Mouse (Mus musculus) CD4-positive, CD25-positive, alpha-beta regulatory T cell, adult 2 months (primary cell): Measurements from ENCODE around the gene Gadd45g.
A peak's percentile ranks its signal among the peaks of the same experiment; 100 is the strongest.

ENCODE experiments used
- DNase-seq: peaks from one replicate; pipeline ENCODE4 v3.0.0-alpha.2; 2012; ENCODE audit warnings: low read depth, low spot score

Gadd45g gene

DNA sequence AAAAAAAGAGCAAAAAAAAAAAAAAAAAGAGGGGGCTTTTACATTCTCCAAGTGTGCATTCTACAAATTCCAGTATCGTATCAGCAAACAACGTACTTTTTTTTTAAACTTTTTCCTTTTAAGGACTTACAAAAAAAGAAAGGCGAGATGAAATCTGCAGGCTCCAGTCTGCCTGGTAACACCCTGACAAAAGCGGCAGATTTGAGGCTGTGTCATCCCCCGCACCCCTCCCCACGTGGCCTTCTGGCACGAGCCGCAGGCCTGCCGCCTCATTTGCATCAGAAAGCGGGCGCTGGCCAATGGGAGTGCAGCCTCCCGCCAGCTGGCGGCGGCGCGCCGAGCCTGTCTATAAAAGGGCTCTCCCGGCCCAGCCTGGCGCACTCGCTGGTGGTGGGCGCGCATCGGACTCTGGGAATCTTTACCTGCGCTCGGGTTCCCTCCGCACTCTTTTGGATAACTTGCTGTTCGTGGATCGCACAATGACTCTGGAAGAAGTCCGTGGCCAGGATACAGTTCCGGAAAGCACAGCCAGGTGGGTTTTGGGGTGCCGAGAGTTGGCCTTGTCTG lies at the start of gene Gadd45g:
Gene Gadd45g, plus strand, starts transcription at position 378 of the 567 bp plus-strand sequence.
- peak; percentile 97 for DNase-seq

DNA sequence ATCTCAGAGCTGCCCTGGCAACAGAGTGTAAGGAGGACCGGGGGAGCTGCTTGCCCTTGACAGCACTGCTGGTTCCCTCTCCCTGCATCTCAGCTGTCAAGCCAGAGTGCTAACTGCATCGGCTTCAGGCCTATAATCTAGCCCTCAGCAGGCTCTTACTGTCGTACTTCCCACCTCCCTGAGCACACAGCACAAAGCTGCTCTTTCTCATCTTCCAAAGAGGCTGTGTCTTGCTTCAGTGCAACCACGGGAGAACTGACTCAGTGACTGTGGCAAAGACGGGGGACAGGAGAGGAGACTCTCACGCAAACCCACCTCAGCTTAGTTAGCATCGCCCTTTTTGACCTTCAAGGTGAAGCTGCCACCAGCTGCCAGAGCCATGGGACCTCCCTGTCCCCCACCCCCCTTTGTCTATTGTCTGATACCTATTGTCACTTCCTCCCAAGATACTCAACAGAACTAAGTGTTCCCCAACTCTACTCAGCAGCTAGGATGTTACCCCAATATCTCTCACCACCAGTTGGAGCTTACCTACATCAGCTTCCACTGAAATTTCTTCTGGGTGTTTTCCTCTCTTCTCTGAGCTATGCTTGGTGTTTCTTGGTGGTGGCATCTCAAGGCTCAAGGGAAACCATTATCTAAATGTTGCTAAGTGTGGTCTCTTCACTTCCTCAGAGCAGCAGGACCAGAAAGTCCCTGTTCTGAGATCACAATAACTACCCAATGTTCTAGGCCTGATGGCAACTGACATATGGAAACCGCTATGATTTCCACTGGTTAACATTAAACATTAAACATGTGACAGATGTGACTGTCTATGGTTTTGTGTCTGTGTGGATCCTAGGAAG lies 48.4 kb upstream of the Gadd45g start:
- DNase-seq: peak; percentile 75

DNA sequence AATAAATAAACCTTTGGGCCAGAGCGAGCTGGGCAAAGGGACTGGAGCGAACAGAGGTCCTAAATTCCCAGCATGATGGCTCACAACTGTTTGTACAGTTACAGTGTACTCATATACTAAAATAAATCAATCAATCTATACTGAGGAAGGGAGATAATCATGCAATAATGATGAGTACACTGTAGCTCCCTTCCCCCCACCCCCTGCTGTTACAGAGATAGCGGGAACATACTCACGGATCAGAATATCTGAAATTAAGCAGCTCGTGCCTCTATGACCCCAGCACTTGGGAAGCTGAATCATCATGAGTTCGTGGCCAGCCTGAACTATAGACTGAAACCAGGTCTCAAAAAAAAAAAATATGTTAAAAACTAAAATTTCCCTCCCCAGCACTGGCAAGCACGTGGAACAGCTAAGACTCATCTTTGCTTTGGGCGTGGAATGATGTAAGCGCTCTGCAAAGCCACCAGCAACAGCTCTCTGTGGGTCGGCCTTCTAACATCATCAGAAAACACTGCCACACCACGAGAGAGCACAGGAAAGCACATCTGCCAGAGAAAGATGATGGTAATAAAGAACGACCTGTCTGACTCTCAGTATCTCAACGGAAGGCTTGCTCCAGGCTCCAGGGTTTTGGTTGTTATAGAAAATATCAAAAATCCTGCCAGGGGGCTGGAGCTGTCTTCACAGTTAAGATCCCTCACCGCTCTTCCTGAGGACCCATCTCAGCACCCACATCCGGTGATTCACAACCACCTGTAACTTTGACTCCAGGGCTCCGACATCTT lies 46.5 kb upstream of the Gadd45g start:
- peak; percentile 75 for DNase-seq

DNA sequence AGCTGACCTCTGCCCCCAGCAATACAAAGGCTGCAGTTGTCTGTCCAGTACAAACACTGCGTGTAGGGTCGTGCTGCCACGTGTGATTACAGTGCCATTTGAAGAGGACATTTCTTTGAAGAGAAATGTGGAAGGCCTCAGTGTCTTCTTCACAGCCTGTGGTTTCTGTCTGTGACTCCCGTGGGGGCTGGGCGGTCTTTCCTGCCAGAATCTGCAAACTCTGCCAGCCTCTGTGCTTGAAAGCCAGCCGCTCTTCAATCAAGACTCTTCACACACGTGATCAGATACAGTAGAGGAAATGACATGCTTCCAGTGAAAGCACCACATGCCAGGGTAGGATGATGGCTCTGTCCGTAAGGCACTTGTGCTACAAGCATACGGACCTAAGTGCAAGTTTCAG lies 45.6 kb upstream of the Gadd45g start:
- DNase-seq: peak; percentile 92

DNA sequence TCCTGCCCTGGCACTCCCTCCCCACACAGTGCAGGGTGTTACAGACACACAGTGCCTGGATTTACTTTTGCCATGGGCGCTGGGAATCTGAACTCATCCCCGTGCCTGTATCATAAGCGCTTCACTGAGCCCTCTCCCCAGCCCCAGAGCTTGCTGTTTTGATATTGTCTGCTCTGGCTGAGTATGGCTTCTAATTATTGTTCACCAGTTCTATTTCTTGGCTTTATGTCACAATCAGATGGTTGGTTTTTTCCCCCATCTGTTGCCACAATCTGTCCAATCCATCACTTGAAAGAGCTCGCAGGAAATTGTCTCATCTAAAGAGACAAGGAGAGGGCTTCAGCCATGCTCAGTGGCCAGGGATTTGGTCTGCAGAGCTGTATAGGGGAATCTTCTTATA lies 40.8 kb upstream of the Gadd45g start:
- DNase-seq: no peak

DNA sequence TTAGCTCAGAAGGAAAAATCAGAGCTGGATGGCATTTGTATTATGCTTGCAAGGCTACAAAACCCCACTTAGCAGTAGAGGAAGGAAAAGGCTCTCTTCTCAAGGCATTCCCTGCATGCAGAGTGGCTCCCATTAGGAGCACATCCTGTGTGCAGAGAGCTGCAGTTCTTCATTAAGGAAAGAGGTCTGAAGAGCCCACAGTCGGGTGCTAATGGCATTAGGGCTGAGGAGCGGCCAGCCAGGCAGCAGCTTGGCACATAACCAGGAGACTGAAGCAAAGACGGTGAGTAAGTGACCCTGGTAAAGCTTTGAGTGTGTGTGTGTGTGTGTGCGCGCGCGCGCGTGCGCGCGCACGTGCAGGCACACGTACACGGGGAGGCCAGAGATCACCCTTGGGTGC lies 40.3 kb upstream of the Gadd45g start:
- no peak for DNase-seq

DNA sequence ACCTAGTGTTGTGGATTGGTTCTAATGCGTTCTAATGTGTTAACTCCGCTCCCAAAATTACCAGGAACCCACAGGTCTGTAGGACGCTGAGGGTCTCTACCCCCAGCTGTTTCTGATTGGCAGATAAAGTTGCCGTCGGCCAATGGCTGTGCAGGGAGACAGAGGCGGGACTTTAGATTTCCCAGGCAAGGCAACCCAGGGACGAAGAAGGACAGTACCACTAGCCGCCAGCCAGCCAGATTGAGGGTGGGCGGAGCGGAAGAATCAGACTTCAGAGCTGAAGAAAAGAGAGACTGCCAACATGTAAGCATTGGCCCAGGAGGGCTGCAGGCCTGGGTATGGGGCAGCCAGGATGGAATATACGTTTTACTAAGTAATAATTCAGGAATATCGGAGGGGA lies 38.3 kb upstream of the Gadd45g start:
- no peak for DNase-seq

DNA sequence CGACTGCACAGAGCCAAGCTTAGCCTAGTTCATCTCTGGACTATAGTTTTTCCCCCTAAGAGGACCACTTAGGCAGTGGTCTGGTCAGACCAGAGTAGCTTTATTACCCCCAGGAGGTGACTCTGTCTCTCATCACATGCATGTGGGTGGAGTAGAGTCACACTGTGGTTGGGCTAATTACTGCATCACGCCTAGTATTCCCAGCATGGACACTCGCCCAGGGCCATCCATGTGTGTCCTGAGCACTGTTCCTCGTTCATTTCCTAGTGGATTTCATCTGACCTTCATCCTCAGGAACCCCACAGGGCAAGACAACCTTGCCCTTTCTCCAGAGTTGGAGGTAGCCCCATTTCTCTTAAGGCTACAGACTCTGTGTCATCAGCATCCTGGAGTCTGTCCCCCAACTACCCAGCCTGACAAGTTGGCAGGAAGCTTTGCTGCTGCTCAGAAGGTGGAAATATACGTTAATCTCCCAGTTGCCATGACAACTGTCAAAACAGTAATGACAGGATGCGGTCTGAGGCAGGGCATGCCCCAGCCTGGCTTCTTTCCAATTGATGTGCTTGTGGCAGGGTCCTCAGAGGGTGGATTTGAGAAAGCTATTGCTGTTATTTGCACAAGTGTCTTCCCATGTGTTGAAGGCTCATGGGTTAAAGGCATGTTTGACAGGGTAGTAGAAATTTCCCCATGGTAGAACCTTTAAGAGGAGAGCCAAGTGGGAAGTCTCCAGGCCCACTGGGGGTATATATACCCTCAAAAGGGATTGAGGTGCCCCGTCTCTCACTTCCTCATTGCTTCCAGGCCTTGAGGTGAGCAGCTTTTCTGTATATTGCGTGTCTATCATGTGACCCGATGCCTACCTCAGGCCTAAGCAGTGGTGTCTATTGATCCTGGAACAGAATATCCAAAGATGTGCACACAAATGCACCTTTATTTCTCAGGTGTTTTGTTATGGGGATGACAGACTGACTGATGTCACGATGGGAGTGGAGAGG lies 32.6 kb upstream of the Gadd45g start:
- peak; percentile 97 for DNase-seq

DNA sequence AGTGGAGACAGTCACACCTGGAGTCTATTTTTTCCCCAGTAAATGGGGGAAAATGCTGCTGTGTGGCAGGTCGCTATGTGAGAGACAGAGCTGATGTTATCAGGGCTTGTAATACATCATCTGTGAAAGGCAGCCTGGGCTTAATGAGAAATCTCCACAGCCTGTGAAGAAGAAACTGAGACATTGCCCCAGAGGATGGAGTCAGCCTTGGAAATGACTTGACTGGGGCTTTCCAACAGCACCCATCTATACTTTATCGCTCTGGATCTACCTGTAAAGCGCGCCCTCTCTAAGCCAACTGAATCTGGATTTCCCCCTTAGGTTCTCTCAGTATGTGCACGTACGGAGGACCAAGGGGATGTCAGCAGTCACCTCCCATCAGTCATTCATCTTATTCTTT lies 31.8 kb upstream of the Gadd45g start:
- DNase-seq: peak; percentile 79

DNA sequence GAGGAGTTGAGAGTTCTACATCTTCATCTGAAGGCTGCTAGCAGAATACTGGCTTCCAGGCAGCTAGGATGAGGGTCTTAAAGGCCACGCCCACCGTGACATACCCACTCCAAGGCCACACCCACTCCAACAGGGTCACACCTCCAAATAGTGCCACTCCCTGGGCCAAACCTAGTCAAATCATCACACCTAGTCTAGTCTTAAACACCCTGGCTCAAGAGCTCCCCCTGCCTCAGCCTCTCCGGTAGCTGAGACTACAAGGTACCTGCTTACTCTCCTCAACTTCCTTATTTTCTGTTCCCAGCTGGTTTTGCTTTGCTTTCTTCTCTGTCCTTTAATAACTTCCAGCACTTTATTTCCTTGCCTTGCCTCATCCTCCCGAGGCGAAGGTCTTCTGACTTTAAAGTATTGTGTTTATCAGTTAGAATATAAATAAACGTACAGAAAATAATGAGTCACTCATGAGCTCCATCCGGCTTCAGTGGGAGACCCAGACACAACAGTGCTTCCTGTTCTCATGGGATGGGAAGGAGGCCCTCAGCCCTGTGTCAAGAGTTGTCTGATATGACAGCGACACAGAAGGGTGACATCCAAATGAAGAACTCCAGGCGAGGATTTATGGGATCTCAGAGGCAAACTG lies 30.5 kb upstream of the Gadd45g start:
- DNase-seq: peak; percentile 91

DNA sequence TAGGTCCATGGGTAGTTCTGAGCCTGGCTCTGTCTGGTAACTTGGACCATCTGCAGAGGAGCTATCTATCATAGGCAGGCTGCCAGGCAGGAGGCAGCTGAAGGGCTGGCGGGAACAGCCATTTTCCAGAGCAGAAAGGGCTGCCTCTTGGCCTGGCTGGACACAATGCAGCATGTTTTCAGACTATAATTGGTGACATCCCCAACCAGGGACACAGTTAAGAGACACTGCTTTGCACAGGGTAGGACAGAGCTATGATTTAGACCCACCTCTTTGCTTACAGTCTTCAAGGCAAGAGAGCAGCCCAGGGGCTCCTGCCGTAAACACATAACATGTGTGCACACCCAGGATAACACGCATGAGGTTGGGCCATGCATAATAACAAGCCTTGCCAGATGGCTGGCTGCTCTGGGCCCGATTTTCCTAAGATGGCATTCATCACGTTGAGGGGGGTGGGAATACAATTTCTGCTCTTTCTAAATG lies 29.9 kb upstream of the Gadd45g start:
- DNase-seq: no peak

DNA sequence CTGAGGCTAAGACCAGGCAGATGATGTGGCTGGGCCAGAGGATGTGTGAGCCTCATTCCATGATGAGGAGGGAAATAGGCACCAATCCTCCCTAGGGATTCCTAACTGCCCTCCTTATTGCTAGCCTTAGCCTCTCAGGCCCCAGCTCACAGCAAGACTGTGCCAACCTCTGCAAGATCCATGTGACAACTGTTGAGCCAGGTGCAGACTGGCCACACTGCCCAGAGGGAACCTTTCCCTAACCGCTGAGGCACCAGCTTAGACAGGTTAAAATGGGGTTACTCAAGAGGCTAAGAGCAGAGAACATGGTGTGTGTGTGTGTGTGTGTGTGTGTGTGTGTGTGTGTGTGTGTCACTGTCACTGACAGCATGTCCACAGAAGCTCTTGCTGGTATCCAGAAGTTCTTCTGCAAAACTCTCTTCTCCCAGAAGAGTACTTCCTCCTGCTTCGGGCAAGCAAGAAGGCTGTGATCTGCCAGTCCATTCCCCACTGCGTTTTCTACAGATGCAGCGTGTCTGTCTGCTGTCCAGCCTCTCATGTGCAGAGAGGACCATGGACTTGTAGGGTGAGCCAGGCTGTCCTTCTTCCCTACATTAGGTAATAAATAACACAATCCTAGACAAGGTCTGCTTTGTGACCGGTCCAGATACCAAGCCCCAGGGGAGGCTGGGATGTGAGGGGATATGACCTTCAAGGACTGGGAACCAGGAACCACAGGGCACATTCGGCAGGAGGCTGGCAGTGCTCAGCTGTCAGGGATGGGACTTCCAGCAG lies 28.1 kb upstream of the Gadd45g start:
- DNase-seq: no peak

DNA sequence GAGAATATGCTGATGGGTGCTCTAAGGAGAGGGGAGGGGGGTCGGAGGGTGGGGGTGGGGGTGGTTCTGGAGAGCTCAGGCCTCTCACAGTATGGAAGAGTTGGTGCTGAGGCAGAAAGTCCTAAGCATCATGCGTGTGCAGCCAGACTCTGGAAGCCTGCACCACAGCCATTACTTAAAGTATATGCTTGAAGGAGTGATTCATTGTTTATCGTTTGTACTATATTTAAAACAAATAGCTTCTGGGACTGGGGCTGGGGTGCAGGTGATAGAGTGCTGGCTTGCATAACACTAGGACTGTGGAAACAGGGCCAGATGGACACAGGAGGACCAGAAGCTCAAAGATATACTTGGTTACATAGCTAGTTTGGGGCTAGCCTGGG lies 27.5 kb upstream of the Gadd45g start:
- no peak for DNase-seq

DNA sequence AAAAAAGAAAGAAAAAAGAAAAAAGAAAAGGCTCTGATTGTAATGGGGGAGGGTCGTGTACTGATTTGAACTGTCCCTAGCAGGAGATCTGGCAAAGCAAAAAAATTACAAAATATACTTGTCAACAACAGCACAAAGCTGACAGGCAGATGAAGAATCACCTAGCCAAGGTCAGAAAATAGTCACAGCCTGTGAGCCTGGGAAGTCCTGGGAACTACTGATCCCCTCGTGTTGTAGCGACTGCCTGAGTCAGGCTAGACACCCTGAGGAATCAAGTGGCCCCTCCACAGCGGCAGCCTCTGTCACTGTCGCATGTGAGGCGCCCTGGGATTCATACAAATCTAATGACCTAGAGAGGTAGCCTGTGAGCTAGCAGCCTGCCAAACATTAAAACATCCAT lies 27.1 kb upstream of the Gadd45g start:
- no peak for DNase-seq

DNA sequence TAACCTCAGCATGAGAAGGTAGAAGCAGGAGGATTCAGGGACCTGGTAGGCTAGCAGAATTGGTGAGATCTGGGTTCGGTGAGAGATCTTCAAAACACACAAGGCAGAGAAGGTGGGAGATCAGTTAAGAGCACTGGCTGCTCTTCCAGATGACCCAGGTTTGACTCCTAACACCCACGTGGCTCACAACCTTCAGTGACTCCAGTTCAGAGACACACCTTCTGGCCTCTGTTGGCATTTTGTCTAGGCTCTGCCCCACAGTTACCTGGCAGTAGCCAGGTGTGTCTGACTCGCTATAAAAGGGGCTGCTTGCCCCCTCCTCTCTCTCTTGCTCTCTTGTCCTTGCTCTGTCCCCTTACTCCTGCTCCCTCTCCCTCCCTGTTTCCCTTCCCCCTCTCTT lies 24.5 kb upstream of the Gadd45g start:
- no peak for DNase-seq

DNA sequence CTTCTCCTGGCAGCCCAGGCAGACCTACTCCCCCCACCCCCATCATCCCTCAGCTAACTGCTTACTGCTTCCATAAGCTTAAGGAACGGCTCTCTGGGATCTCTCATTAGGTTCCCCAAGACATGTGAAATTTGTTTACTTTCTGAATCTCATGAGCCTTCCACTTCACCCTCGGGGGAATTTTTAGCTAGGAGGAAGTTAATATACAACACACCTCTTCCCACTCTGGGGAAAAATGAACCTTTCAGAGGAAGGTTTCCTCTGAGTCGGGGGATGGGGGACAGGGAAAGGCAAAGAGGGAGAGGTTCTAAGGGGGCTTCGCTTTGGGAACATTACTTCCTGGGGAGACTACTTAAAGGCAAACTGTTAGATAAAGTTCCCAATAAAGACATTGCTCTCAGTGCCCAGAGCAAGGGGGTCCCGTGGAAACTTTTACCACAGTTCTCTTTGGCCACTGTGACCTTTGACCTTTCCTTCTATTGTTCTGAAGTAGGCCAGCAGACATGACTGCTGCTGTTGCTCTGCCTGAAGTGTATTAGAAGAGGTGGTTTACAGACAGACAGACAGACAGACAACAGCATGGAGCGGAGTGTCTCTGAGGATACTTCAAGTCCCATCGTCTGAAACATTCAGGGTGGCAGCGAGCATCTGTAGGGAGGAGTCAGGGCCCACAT lies 22.5 kb upstream of the Gadd45g start:
- DNase-seq: no peak

DNA sequence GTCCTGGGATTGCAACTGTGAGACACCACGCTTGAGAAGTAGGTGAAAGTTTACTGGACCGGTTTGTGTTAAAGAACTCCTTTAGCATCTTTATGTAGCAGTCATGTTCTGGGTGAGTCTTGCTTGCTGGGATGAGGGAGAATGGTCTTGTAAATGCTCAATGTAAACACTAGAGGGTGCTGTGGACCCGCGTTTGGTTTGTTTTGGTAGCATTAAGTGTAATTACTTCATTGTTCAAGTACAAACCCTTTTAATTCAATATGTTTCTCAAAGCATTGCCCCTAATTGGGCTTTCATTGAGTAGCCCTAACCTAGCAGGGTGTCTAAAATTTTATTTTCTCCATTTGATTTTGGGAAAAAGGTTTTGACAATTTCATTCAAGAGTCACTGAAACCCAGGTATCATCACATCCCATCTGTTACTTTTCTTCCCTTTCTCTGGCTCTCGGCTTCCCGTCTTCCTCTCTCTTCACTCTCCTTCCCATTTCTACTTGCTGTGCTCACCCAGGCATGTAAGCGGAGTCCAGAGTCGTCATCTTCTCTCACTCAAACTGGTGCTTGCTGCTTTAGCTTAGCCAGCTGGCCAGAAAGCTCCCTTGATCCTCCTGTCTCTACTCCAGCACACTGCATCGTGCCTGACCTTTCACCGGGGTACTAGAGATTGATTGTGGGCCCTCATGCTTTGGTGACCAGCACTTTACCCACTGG lies 15.6 kb upstream of the Gadd45g start:
- DNase-seq: peak; percentile 81

DNA sequence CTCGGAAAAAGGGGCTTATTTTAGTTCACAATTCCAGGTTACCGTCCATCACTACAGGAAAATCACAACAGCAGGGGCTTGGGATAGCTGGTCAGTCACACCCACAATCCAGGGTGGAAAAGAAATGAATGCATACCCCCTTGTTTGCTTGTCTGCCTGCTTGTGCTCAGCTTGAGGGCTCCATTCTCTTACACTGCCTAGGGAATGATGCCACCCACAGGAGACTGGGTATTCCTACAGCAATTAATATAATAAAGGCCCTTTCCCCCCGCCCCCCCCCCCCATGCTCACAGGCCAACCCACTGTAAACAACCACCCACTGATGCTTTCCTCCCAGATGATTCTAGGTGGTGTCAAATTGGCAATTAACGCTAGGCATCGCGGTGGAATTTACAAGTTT lies 14.0 kb upstream of the Gadd45g start:
- no peak for DNase-seq

DNA sequence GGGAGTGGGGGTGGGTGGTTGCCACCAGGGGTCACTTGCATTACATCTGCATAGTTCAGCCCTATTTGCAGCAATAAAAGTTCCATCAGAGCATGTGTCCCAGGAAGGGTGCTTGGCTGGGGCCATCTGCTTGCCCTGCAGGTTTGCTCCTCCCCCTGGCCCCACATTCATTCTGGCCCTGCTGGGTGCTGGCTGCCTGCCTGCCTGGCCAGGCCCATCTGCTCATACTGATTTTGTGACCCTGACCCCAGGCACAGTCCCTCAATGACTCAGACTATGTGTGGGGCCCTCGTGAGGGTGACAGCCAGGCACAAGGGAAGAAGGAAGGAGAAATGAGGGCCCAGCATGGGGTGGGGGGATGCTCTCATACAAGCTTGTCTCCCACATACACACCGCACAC lies 12.9 kb upstream of the Gadd45g start:
- DNase-seq: no peak
